Mouse (Mus musculus) heart, postnatal 0 days (tissue): ENCODE results near the gene Pfkfb4.

Source experiments
- CTCF ChIP-seq: IDR thresholded peaks from 2 replicates; pipeline ENCODE4 v1.5.1; 2016; ENCODE audit warnings: antibody characterized with exemption, control low read depth, low read depth
- EP300 ChIP-seq: IDR thresholded peaks from 2 replicates; pipeline ENCODE4 v1.6.1; 2016; ENCODE audit warnings: antibody characterized with exemption, low read depth

DNA sequence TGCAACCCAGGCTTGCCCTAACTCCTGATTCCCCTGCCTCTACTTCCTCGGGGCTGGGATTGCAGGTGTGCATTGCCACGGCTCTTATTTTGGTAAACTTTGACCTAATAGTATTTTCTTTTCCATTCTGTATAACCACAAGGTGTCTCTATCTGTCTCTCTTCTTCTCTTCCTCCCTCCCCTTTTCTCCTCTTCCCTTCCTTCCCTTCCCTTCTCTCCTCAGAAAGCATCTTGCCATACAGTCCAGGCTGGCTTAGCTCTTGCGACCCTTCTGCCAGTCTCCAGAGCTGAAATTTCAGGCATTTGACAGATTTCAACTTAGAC, 59.1 kb downstream of the Pfkfb4 start:
- TF ChIP-seq EP300 (no peak), CTCF (no peak)
